Mouse (Mus musculus): ENCODE results near the gene Egln1. TPM values are rescaled to one million over a fixed set of nuclear protein-coding genes. Genes with fewer than 3 reads are reported as not detected.

The Egln1 gene
- polyA plus RNA-seq, 1 experiment: 29.7 TPM

- Histone ChIP-seq H3K79me2 (ENCODE audit: control insufficient read depth, insufficient read depth) (peaks cover 70% of the 10 kb centered on the region), H3K27me3 (ENCODE audit: control insufficient read depth, insufficient read depth, insufficient read length) (no peaks in the 10 kb centered on the region), H3K36me3 (ENCODE audit: control insufficient read depth, insufficient read depth) (no peaks in the 10 kb centered on the region), H3ac (ENCODE audit: control insufficient read depth, insufficient read length, low read depth) (peak overlapping the region; percentile 74), H3K4me3 (ENCODE audit: insufficient read depth, poor library complexity, severe bottlenecking) (peak overlapping the region; percentile 83), H3K79me3 (ENCODE audit: low read depth) (peaks cover 50% of the 10 kb centered on the region)
- no peak for TF ChIP-seq MAX (IDR thresholded peaks at IDR 0.05)
- TF ChIP-seq CEBPB (IDR thresholded peaks at IDR 0.05; ENCODE audit: low read depth): no peak
Measured at GRCm38 (mm10) chr8:124947865-124948732, 1.0 kb downstream of the Egln1 start.

GRCm38 (mm10) chr8:124944406-124944805 lies 4.7 kb downstream of the Egln1 start:
- Histone ChIP-seq H3K36me3 (ENCODE audit: control insufficient read depth, insufficient read depth) (peaks cover 3% of the 10 kb centered on the region), H3K79me2 (ENCODE audit: control insufficient read depth, insufficient read depth) (peaks cover 94% of the 10 kb centered on the region), H3K79me3 (ENCODE audit: low read depth) (peaks cover 82% of the 10 kb centered on the region), H3ac (ENCODE audit: control insufficient read depth, insufficient read length, low read depth) (no peak overlapping the region), H3K4me3 (ENCODE audit: insufficient read depth, poor library complexity, severe bottlenecking) (no peak overlapping the region), H3K27me3 (ENCODE audit: control insufficient read depth, insufficient read depth, insufficient read length) (no peaks in the 10 kb centered on the region)
- TF ChIP-seq CEBPB (IDR thresholded peaks at IDR 0.05; ENCODE audit: low read depth) (no peak), MYOD1 (IDR thresholded peaks at IDR 0.05; ENCODE audit: control insufficient read depth, insufficient read length, low read depth) (no peak), MAX (IDR thresholded peaks at IDR 0.05) (no peak), CTCF (IDR thresholded peaks at IDR 0.05; ENCODE audit: control insufficient read depth, insufficient read depth, insufficient read length) (no peak), FOSL1 (IDR thresholded peaks at IDR 0.05; ENCODE audit: insufficient read depth, low read length, poor library complexity, severe bottlenecking) (no peak), USF1 (IDR thresholded peaks at IDR 0.05; ENCODE audit: low read depth) (no peak), MYOG (IDR thresholded peaks at IDR 0.05; ENCODE audit: control insufficient read depth, extremely low read depth, insufficient read length) (no peak)

- Histone ChIP-seq H3K27me3 (ENCODE audit: control insufficient read depth, insufficient read depth, insufficient read length) (no peaks in the 10 kb centered on the region), H3K79me3 (ENCODE audit: low read depth) (peaks cover 87% of the 10 kb centered on the region), H3K4me3 (ENCODE audit: insufficient read depth, poor library complexity, severe bottlenecking) (no peak overlapping the region), H3ac (ENCODE audit: control insufficient read depth, insufficient read length, low read depth) (no peak overlapping the region), H3K36me3 (ENCODE audit: control insufficient read depth, insufficient read depth) (peaks cover 7% of the 10 kb centered on the region), H3K79me2 (ENCODE audit: control insufficient read depth, insufficient read depth) (peaks cover 100% of the 10 kb centered on the region)
- TF ChIP-seq MYOG (IDR thresholded peaks at IDR 0.05; ENCODE audit: control insufficient read depth, extremely low read depth, insufficient read length): no peak
- TF ChIP-seq CEBPB (IDR thresholded peaks at IDR 0.05; ENCODE audit: low read depth): no peak
- no peak for TF ChIP-seq CTCF (IDR thresholded peaks at IDR 0.05; ENCODE audit: control insufficient read depth, insufficient read depth, insufficient read length)
- TF ChIP-seq FOSL1 (IDR thresholded peaks at IDR 0.05; ENCODE audit: insufficient read depth, low read length, poor library complexity, severe bottlenecking): no peak
- TF ChIP-seq USF1 (IDR thresholded peaks at IDR 0.05; ENCODE audit: low read depth): no peak
- TF ChIP-seq MYOD1 (IDR thresholded peaks at IDR 0.05; ENCODE audit: control insufficient read depth, insufficient read length, low read depth): no peak
- TF ChIP-seq MAX (IDR thresholded peaks at IDR 0.05): no peak
Measured at GRCm38 (mm10) chr8:124943801-124944200, 5.3 kb downstream of the Egln1 start.

DNA sequence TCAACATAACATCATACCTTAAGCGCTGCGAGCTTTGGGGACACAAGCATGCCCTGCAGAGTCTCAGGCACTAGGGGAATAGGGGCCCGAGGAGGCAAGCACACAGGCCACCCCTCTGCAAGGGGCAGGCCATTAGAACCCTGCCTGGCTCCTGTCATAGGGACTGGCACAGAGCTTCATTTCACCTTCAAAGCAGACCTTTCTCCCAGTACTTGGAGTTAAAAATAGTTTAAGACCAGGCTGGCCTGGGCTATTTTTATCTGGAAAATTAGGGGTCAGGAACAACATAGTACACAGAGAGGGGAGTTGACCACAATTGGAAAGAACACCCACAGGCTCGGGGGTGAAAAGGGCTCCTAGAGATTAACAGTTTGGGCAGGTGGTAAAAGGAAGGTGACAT lies 11.8 kb downstream of the Egln1 start:
- peaks cover 100% of the 10 kb centered on the region for H3K79me2 ChIP-seq (ENCODE audit: control insufficient read depth, insufficient read depth)
- no peaks in the 10 kb centered on the region for H3K27me3 ChIP-seq (ENCODE audit: control insufficient read depth, insufficient read depth, insufficient read length)
- H3K36me3 ChIP-seq (ENCODE audit: control insufficient read depth, insufficient read depth): peaks cover 13% of the 10 kb centered on the region

GRCm38 (mm10) chr8:124936699-124937098 lies 12.4 kb downstream of the Egln1 start:
- H3ac ChIP-seq (ENCODE audit: control insufficient read depth, insufficient read length, low read depth): no peak overlapping the region
- no peaks in the 10 kb centered on the region for H3K27me3 ChIP-seq (ENCODE audit: control insufficient read depth, insufficient read depth, insufficient read length)
- peaks cover 78% of the 10 kb centered on the region for H3K79me3 ChIP-seq (ENCODE audit: low read depth)
- TF ChIP-seq MYOD1 (IDR thresholded peaks at IDR 0.05; ENCODE audit: control insufficient read depth, insufficient read length, low read depth) (no peak), MAX (IDR thresholded peaks at IDR 0.05) (no peak), USF1 (IDR thresholded peaks at IDR 0.05; ENCODE audit: low read depth) (no peak), CTCF (IDR thresholded peaks at IDR 0.05; ENCODE audit: control insufficient read depth, insufficient read depth, insufficient read length) (no peak), CEBPB (IDR thresholded peaks at IDR 0.05; ENCODE audit: low read depth) (no peak), FOSL1 (IDR thresholded peaks at IDR 0.05; ENCODE audit: insufficient read depth, low read length, poor library complexity, severe bottlenecking) (no peak), MYOG (IDR thresholded peaks at IDR 0.05; ENCODE audit: control insufficient read depth, extremely low read depth, insufficient read length) (no peak)
- peaks cover 100% of the 10 kb centered on the region for H3K79me2 ChIP-seq (ENCODE audit: control insufficient read depth, insufficient read depth)
- H3K4me3 ChIP-seq (ENCODE audit: insufficient read depth, poor library complexity, severe bottlenecking): no peak overlapping the region
- H3K36me3 ChIP-seq (ENCODE audit: control insufficient read depth, insufficient read depth): peaks cover 13% of the 10 kb centered on the region

More for the DNA sequence above, 11.8 kb downstream of the Egln1 start:
- H3K79me3 ChIP-seq (ENCODE audit: low read depth): peaks cover 77% of the 10 kb centered on the region
- no peak overlapping the region for H3ac ChIP-seq (ENCODE audit: control insufficient read depth, insufficient read length, low read depth)
- no peak overlapping the region for H3K4me3 ChIP-seq (ENCODE audit: insufficient read depth, poor library complexity, severe bottlenecking)
- TF ChIP-seq CTCF (IDR thresholded peaks at IDR 0.05; ENCODE audit: control insufficient read depth, insufficient read depth, insufficient read length) (no peak), USF1 (IDR thresholded peaks at IDR 0.05; ENCODE audit: low read depth) (no peak), FOSL1 (IDR thresholded peaks at IDR 0.05; ENCODE audit: insufficient read depth, low read length, poor library complexity, severe bottlenecking) (no peak), MYOG (IDR thresholded peaks at IDR 0.05; ENCODE audit: control insufficient read depth, extremely low read depth, insufficient read length) (no peak), CEBPB (IDR thresholded peaks at IDR 0.05; ENCODE audit: low read depth) (no peak), MYOD1 (IDR thresholded peaks at IDR 0.05; ENCODE audit: control insufficient read depth, insufficient read length, low read depth) (no peak), MAX (IDR thresholded peaks at IDR 0.05) (no peak)
